Mouse (Mus musculus) hindbrain, embryonic 10.5 days (tissue): ENCODE measurements at regions not wholly inside any gene's neighbourhood (a gene's known extent, or its start where the extent isn't known, plus 50 kb on each side); places are given as distances from the start of the nearest gene placed in this dataset.

Experiments used
- DNase-seq: peaks from one replicate; pipeline ENCODE4 v3.0.0-alpha.2; 2017; ENCODE audit warnings: low spot score
- H3K27ac ChIP-seq: fragments of 300-500 bp; sonication (generic); 2 replicates; pipeline ENCODE4 v1.5.1; 2016; ENCODE audit warnings: mild to moderate bottlenecking, moderate library complexity
- H3K27me3 ChIP-seq: fragments of 300-500 bp; sonication (generic); 2 replicates; pipeline ENCODE4 v1.6.1; 2016; ENCODE audit warnings: mild to moderate bottlenecking; ENCODE audit not compliant: poor library complexity, insufficient read depth, severe bottlenecking
- H3K36me3 ChIP-seq: fragments of 300-500 bp; sonication (generic); 2 replicates; pipeline ENCODE4 v1.6.1; 2016; ENCODE audit warnings: mild to moderate bottlenecking, moderate library complexity
- H3K4me1 ChIP-seq: fragments of 300-500 bp; sonication (generic); replicated peaks from 2 replicates; pipeline ENCODE4 v1.6.1; 2016; ENCODE audit warnings: mild to moderate bottlenecking
- H3K4me3 ChIP-seq: fragments of 300-500 bp; sonication (generic); 2 replicates; pipeline ENCODE4 v1.5.1; 2016; ENCODE audit warnings: mild to moderate bottlenecking, moderate library complexity
- H3K9me3 ChIP-seq: fragments of 300-500 bp; sonication (generic); 2 replicates; pipeline ENCODE4 v1.6.1; 2016; ENCODE audit warnings: mild to moderate bottlenecking, moderate library complexity
- WGBS: fragments of 180-500 bp; shearing (Covaris S2); methylation state at CpG from one replicate; pipeline ENCODE4 v1.1.7; 2016; 5-methylcytosine and 5-hydroxymethylcytosine counted together

- Histone ChIP-seq H3K27ac (no peak overlapping the region), H3K27me3 (no peaks in the 10 kb centered on the region), H3K4me1 (peaks cover 12% of the 10 kb centered on the region; the same call in 1 of the 2 replicates), H3K9me3 (no peaks in the 10 kb centered on the region), H3K36me3 (no peaks in the 10 kb centered on the region), H3K4me3 (no peak overlapping the region)
- DNase-seq = no peak
- WGBS = 79% methylated on average over 9 of the region's 9 CpGs
Observed at GRCm38 (mm10) chr13:41694749-41695419, 89.2 kb downstream of the Tmem170b start.

- peaks cover 12% of the 10 kb centered on the region; the same call in 1 of the 2 replicates for H3K4me1 ChIP-seq
- peak; percentile 17 for DNase-seq
- WGBS = 62% methylated on average over 7 of the region's 7 CpGs
- H3K4me3 ChIP-seq = no peak overlapping the region
- H3K27ac ChIP-seq = no peak overlapping the region
- H3K9me3 ChIP-seq = no peaks in the 10 kb centered on the region
- no peaks in the 10 kb centered on the region for H3K27me3 ChIP-seq
- H3K36me3 ChIP-seq = no peaks in the 10 kb centered on the region
Observed at GRCm38 (mm10) chr13:41696767-41697445, 91.2 kb downstream of the Tmem170b start.

- no peaks in the 10 kb centered on the region for H3K36me3 ChIP-seq
- no peaks in the 10 kb centered on the region for H3K27me3 ChIP-seq
- no peak overlapping the region for H3K27ac ChIP-seq
- no peak for DNase-seq
- H3K4me1 ChIP-seq = peaks cover 20% of the 10 kb centered on the region
- no peak overlapping the region for H3K4me3 ChIP-seq
- WGBS = 78% methylated on average over 3 of the region's 3 CpGs
- no peaks in the 10 kb centered on the region for H3K9me3 ChIP-seq
Observed at GRCm38 (mm10) chr13:41701345-41701744, 95.6 kb downstream of the Tmem170b start.

DNA sequence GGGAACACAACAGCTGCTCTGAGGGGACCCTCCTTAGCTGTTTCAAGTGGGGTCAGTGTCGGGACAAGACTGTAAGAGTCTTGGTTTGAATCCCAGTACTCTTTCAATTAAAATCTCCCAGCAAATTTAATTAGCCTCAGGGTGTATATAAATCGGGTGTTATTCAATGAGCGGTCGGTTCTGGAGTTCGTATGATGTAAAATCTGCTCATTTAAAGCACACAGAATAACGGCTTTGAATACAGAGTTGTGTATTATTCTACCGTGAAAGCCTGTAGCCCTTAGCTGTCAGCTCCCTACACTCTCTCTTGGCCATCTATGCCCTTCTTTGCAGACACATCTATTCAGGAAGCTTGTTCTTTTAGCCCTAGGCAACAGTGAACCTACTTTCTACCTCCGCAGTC, 96.1 kb downstream of the Tmem170b start:
- H3K4me3 ChIP-seq = no peak overlapping the region
- no peaks in the 10 kb centered on the region for H3K9me3 ChIP-seq
- peaks cover 16% of the 10 kb centered on the region for H3K4me1 ChIP-seq
- H3K36me3 ChIP-seq = no peaks in the 10 kb centered on the region
- no peaks in the 10 kb centered on the region for H3K27me3 ChIP-seq
- no peak for DNase-seq
- 91% methylated on average over 8 of the region's 8 CpGs for WGBS
- H3K27ac ChIP-seq = no peak overlapping the region

DNA sequence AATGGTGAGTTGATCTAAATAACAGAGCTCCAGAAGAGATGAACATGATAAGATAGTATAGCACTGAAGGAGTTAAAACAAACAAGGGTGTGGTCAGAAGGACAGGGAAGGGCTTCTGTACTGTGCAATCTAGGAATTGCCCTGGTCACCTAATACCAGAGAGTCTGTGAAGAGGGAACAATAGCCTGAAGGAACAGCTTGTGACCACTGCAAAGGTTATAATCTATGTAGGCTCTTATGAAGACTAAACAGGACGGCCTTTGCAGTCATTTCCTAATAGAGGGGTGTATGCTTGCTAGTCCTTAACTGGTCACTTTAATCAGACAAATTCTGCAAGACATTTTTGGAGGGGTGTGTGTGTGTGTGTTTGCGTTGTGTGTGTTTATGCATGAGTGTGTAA, 97.5 kb downstream of the Tmem170b start:
- no peak overlapping the region for H3K4me3 ChIP-seq
- H3K9me3 ChIP-seq = no peaks in the 10 kb centered on the region
- peaks cover 14% of the 10 kb centered on the region for H3K4me1 ChIP-seq
- H3K27me3 ChIP-seq = no peaks in the 10 kb centered on the region
- no peak overlapping the region for H3K27ac ChIP-seq
- no peak for DNase-seq
- no peaks in the 10 kb centered on the region for H3K36me3 ChIP-seq
- WGBS = 81% methylated on average over 2 of the region's 2 CpGs

- DNase-seq = no peak
Observed at GRCm38 (mm10) chr13:41703618-41704017, 97.9 kb downstream of the Tmem170b start.

GRCm38 (mm10) chr13:41704806-41705205, 99.1 kb downstream of the Tmem170b start:
- H3K36me3 ChIP-seq = no peaks in the 10 kb centered on the region
- WGBS = 93% methylated on average over 2 of the region's 2 CpGs
- H3K9me3 ChIP-seq = no peaks in the 10 kb centered on the region
- H3K4me3 ChIP-seq = no peak overlapping the region
- H3K27me3 ChIP-seq = no peaks in the 10 kb centered on the region
- no peak overlapping the region for H3K27ac ChIP-seq
- peaks cover 17% of the 10 kb centered on the region for H3K4me1 ChIP-seq
- DNase-seq = no peak

More at GRCm38 (mm10) chr13:41703618-41704017, 97.9 kb downstream of the Tmem170b start:
- WGBS = 68% methylated on average over 8 of the region's 8 CpGs
- H3K4me3 ChIP-seq = no peak overlapping the region
- H3K4me1 ChIP-seq = peaks cover 14% of the 10 kb centered on the region
- H3K27me3 ChIP-seq = no peaks in the 10 kb centered on the region
- H3K9me3 ChIP-seq = no peaks in the 10 kb centered on the region
- no peak overlapping the region for H3K27ac ChIP-seq
- no peaks in the 10 kb centered on the region for H3K36me3 ChIP-seq

GRCm38 (mm10) chr13:41705636-41706035, 99.9 kb downstream of the Tmem170b start:
- Histone ChIP-seq H3K4me3 (no peak overlapping the region), H3K9me3 (no peaks in the 10 kb centered on the region), H3K36me3 (no peaks in the 10 kb centered on the region), H3K27ac (no peak overlapping the region), H3K27me3 (no peaks in the 10 kb centered on the region), H3K4me1 (peaks cover 19% of the 10 kb centered on the region)
- peak; percentile 21 for DNase-seq
- 55% methylated on average over 4 of the region's 4 CpGs for WGBS

GRCm38 (mm10) chr13:41707811-41708210, 102.1 kb downstream of the Tmem170b start:
- WGBS = 84% methylated on average over 7 of the region's 7 CpGs
- no peak for DNase-seq
- H3K9me3 ChIP-seq = no peaks in the 10 kb centered on the region
- no peaks in the 10 kb centered on the region for H3K36me3 ChIP-seq
- H3K27ac ChIP-seq = no peak overlapping the region
- no peak overlapping the region for H3K4me3 ChIP-seq
- peaks cover 19% of the 10 kb centered on the region for H3K4me1 ChIP-seq
- no peaks in the 10 kb centered on the region for H3K27me3 ChIP-seq

DNA sequence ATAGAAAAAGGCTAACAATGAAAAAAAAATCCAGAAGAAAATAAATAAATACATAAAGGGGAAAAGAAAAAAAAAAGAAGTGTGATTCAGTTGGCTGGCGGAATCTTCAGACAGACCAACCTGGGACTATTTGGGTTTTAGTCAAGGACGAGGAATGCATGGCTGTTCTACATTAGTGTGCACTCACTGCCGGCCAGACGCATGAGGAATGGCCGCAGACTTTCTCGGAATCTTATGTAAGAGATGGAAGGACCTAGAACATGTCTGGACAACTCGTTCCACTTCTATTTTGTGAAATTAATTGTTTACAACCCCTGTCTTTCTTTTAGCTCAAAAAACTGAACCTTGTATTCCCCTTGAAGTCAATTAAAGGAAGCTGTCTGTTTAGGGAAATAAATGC, 103.4 kb downstream of the Tmem170b start:
- no peaks in the 10 kb centered on the region for H3K36me3 ChIP-seq
- no peaks in the 10 kb centered on the region for H3K9me3 ChIP-seq
- DNase-seq = no peak
- H3K27me3 ChIP-seq = no peaks in the 10 kb centered on the region
- no peak overlapping the region for H3K27ac ChIP-seq
- H3K4me1 ChIP-seq = peaks cover 11% of the 10 kb centered on the region; the same call in 1 of the 2 replicates
- 70% methylated on average over 7 of the region's 7 CpGs for WGBS
- H3K4me3 ChIP-seq = no peak overlapping the region

DNA sequence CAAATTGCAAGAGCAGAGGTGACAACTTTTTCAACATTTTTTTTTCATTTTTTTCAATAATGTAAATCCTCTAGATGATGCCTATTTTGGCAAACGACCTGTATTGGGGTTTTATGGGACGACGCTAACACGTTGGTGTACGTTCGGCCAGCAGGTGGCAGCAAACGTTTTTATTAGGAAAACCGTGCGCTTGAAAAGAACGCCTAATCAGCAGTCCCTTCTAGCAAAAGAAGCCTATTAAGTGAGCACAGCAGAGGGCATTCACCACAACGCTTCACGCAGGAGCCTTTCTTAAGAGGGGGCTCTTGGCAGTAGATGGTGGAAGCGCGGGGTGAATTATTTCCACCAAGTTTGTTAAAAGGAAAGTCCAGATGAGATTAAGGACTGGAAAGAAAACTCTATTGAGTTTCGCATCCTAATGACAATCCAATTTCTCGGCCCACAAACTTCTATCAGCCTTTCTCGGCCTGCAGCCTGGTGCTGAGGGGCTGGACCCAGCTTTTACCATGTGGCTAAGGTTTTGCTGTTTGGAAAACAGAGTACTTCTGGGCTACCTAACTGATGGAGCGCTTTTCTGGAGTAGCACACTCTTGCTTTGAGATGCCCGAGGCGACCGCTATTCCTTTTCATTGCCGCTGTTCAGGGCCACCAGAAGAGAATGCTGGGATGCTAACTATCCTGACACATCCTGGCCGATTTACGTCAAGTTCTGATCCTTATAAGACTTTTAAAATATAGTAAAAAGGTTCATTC, 103.9 kb downstream of the Tmem170b start:
- Histone ChIP-seq H3K4me3 (no peak overlapping the region), H3K36me3 (no peaks in the 10 kb centered on the region), H3K4me1 (peaks cover 11% of the 10 kb centered on the region; the same call in 1 of the 2 replicates), H3K27me3 (no peaks in the 10 kb centered on the region), H3K27ac (no peak overlapping the region), H3K9me3 (no peaks in the 10 kb centered on the region)
- peak; percentile 84 for DNase-seq
- 38% methylated on average over 24 of the region's 24 CpGs for WGBS

- no peaks in the 10 kb centered on the region for H3K9me3 ChIP-seq
- H3K36me3 ChIP-seq = no peaks in the 10 kb centered on the region
- no peak for DNase-seq
- 79% methylated on average over 8 of the region's 8 CpGs for WGBS
- peaks cover 5% of the 10 kb centered on the region; the same call in 1 of the 2 replicates for H3K4me1 ChIP-seq
- no peaks in the 10 kb centered on the region for H3K27me3 ChIP-seq
- no peak overlapping the region for H3K4me3 ChIP-seq
- H3K27ac ChIP-seq = no peak overlapping the region
Observed at GRCm38 (mm10) chr13:41712616-41713015, 106.9 kb downstream of the Tmem170b start.
